11 mouse cellular contexts compared by ENCODE assay signal in the genomic region with DNA sequence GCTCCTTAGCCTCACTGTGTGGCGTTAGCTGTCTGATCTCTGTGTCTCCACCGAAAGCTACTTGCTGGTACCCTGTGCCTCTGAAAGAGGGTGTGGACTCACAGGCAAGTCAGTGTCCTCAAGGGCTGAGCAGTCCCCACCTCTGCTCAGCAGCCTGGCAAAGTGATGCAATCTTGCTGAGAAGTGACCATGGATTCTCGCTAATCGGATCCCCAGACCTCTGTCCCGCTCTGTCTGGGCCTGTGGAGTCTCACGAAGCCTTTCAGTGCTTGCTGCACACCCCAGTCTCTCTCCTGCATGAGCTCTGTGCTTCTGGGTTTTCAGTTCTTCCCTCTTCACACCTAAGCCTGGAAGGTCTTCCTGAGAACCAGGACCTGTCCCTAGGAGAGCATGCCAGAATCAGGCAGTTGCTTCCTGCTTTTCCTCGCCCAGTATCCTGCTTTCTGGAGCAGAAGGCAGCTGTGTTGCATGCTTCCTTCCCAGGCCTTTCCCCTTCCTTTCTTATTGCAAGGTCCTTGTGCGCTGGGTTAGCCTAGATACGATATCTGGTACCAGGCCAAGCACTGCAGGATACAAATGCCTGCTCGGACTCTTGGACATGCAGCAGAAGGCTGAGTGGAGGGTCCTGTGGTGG. TPM values are rescaled to one million over a fixed set of nuclear protein-coding genes. Genes with fewer than 3 reads are reported as not detected.
DNase-seq lines count a peak whose midpoint lies in the region; ATAC-seq and TF ChIP-seq lines count a peak whose summit lies in the region.
"Had no signal": no experiment of that assay in that cellular context is flagged by ENCODE, and none has a peak within 500 bp of the region (broad histone marks: within the 10 kb centered on the region; RNA-seq: fewer than 3 reads in every experiment).

No protein-coding gene starts in this region.

- no peak for TF ChIP-seq CTCF in midbrain, postnatal 0 days (IDR thresholded peaks at IDR 0.05)

- WGBS in intestine, embryonic 16.5 days: 83% methylated on average over 10 of the region's 10 CpGs
- WGBS in intestine, embryonic 15.5 days: 73% methylated on average over 10 of the region's 10 CpGs
- WGBS in midbrain, embryonic 12.5 days: 84% methylated on average over 10 of the region's 10 CpGs
- 64% methylated on average over 10 of the region's 10 CpGs for WGBS in midbrain, postnatal 0 days
- WGBS in limb, embryonic 13.5 days: 85% methylated on average over 10 of the region's 10 CpGs

- H3K27ac ChIP-seq in intestine, embryonic 16.5 days (ENCODE audit: low read length): peak overlapping the region; percentile 35; the same call in 1 of the 2 replicates
- H3K27ac ChIP-seq in intestine, embryonic 15.5 days: no peak overlapping the region
- peak overlapping the region; percentile 42 for H3K27ac ChIP-seq in midbrain, embryonic 12.5 days (replicated peaks)
- no peak overlapping the region for H3K27ac ChIP-seq in midbrain, postnatal 0 days (ENCODE audit: low read depth, low read length)
- peak overlapping the region; percentile 10; the same call in 1 of the 2 replicates for H3K27ac ChIP-seq in limb, embryonic 13.5 days

- peaks cover 59% of the 10 kb centered on the region for H3K4me1 ChIP-seq in intestine, embryonic 16.5 days (ENCODE audit: control insufficient read depth, insufficient read depth, low read length)
- H3K4me1 ChIP-seq in intestine, embryonic 15.5 days (replicated peaks): peaks cover 63% of the 10 kb centered on the region
- H3K4me1 ChIP-seq in midbrain, embryonic 12.5 days: peaks cover 83% of the 10 kb centered on the region
- peaks cover 10% of the 10 kb centered on the region; the same call in 1 of the 2 replicates for H3K4me1 ChIP-seq in midbrain, postnatal 0 days (ENCODE audit: insufficient read depth, low read length)
- peaks cover 82% of the 10 kb centered on the region for H3K4me1 ChIP-seq in limb, embryonic 13.5 days

- H3K27me3 ChIP-seq in intestine, embryonic 16.5 days (replicated peaks; ENCODE audit: control insufficient read depth, insufficient read depth, low read length): no peaks in the 10 kb centered on the region
- H3K27me3 ChIP-seq in intestine, embryonic 15.5 days (replicated peaks): no peaks in the 10 kb centered on the region
- H3K27me3 ChIP-seq in midbrain, embryonic 12.5 days: no peaks in the 10 kb centered on the region
- H3K27me3 ChIP-seq in midbrain, postnatal 0 days (ENCODE audit: insufficient read depth, low read length): no peaks in the 10 kb centered on the region
- no peaks in the 10 kb centered on the region for H3K27me3 ChIP-seq in limb, embryonic 13.5 days

- H3K9me3 ChIP-seq in intestine, embryonic 16.5 days (ENCODE audit: control insufficient read depth, low read length): no peaks in the 10 kb centered on the region
- no peaks in the 10 kb centered on the region for H3K9me3 ChIP-seq in intestine, embryonic 15.5 days
- H3K9me3 ChIP-seq in midbrain, embryonic 12.5 days: no peaks in the 10 kb centered on the region
- H3K9me3 ChIP-seq in midbrain, postnatal 0 days (ENCODE audit: low read length): no peaks in the 10 kb centered on the region
- no peaks in the 10 kb centered on the region for H3K9me3 ChIP-seq in limb, embryonic 13.5 days

- ATAC-seq in intestine, embryonic 16.5 days: no peak
- no peak for ATAC-seq in intestine, embryonic 15.5 days
- ATAC-seq in midbrain, embryonic 12.5 days (ENCODE audit: low FRiP score, low read depth): no peak
- ATAC-seq in midbrain, postnatal 0 days (ENCODE audit: low FRiP score): no peak
- no peak for ATAC-seq in limb, embryonic 13.5 days (ENCODE audit: low FRiP score, low read depth)

- H3K4me3 ChIP-seq in intestine, embryonic 16.5 days (ENCODE audit: low read length): no peak overlapping the region
- H3K4me3 ChIP-seq in intestine, embryonic 15.5 days (replicated peaks): no peak overlapping the region
- H3K4me3 ChIP-seq in midbrain, embryonic 12.5 days: no peak overlapping the region
- H3K4me3 ChIP-seq in midbrain, postnatal 0 days (ENCODE audit: low read depth, low read length): no peak overlapping the region
- H3K4me3 ChIP-seq in limb, embryonic 13.5 days: no peak overlapping the region

- H3K4me2 ChIP-seq in intestine, embryonic 16.5 days (ENCODE audit: low read depth, low read length): no peak overlapping the region
- H3K4me2 ChIP-seq in intestine, embryonic 15.5 days (replicated peaks): no peak overlapping the region
- no peak overlapping the region for H3K4me2 ChIP-seq in midbrain, embryonic 12.5 days (replicated peaks)
- H3K4me2 ChIP-seq in midbrain, postnatal 0 days (ENCODE audit: low read depth, low read length, poor library complexity, severe bottlenecking): no peak overlapping the region
- H3K4me2 ChIP-seq in limb, embryonic 13.5 days (replicated peaks): no peak overlapping the region

- DNase-seq in cerebellum, postnatal 10 days: peak; percentile 47 to 51
- no peak for DNase-seq in cerebellum, adult 9-10 months
- DNase-seq in midbrain, postnatal 0 days (ENCODE audit: low spot score): no peak
- no peak for DNase-seq in layer of hippocampus, postnatal 10 days (ENCODE audit: low spot score in 2 of 2)
- DNase-seq: kidney, postnatal 36 days; lung, postnatal 14 days; right cerebral cortex, adult 18-20 months had no signal

- peak overlapping the region; percentile 11; the same call in 1 of the 2 replicates for H3K9ac ChIP-seq in intestine, embryonic 16.5 days (ENCODE audit: low read depth, low read length)
- H3K9ac ChIP-seq in intestine, embryonic 15.5 days: no peak overlapping the region
- peak overlapping the region; percentile 24; the same call in 1 of the 2 replicates for H3K9ac ChIP-seq in midbrain, embryonic 12.5 days (replicated peaks)
- H3K9ac ChIP-seq in midbrain, postnatal 0 days (replicated peaks; ENCODE audit: low read length, poor library complexity, severe bottlenecking): no peak overlapping the region
- 0 out of 2 replicates have a peak overlapping the region, but pooled peaks have one; percentile 31 for H3K9ac ChIP-seq in limb, embryonic 13.5 days

- no peaks in the 10 kb centered on the region for H3K36me3 ChIP-seq in intestine, embryonic 16.5 days (ENCODE audit: control insufficient read depth, insufficient read depth, low read length)
- H3K36me3 ChIP-seq in intestine, embryonic 15.5 days: no peaks in the 10 kb centered on the region
- H3K36me3 ChIP-seq in midbrain, embryonic 12.5 days: no peaks in the 10 kb centered on the region
- H3K36me3 ChIP-seq in midbrain, postnatal 0 days (ENCODE audit: insufficient read depth, low read length): no peaks in the 10 kb centered on the region
- H3K36me3 ChIP-seq in limb, embryonic 13.5 days: no peaks in the 10 kb centered on the region; the same call in none of the 2 replicates

RNA-seq across cellular contexts. Expression of a gene that starts 15.5 kb away (rescaled TPM):
- 4.9 and 5.7 TPM in 2 replicates for polyA plus RNA-seq in intestine, embryonic 16.5 days (2015; fragmentation: Nextera tagmentation; extraction: Ambion mirVana)
- 5.8 and 7.1 TPM in 2 replicates for polyA plus RNA-seq in intestine, embryonic 15.5 days (2015; fragmentation: Nextera tagmentation; extraction: Ambion mirVana)
- polyA plus RNA-seq in midbrain, embryonic 12.5 days (2016; fragmentation: Nextera tagmentation; extraction: Ambion mirVana): 25.1 and 26.1 TPM in 2 replicates
- total RNA-seq in midbrain, postnatal 0 days (2014; rRNA removed): 39.9 and 49.8 TPM in 2 replicates
- 5.9 and 9.5 TPM in 2 replicates for polyA plus RNA-seq in midbrain, postnatal 0 days (2015; fragmentation: Nextera tagmentation; extraction: Ambion mirVana)
- 12.7 and 13.8 TPM in 2 replicates for polyA plus RNA-seq in limb, embryonic 13.5 days (2015; fragmentation: Nextera tagmentation; extraction: Ambion mirVana)
- total RNA-seq in layer of hippocampus, postnatal 10 days (2021): 10 to 100 TPM; 21.9 to 26.0 TPM

Comparison
In these comparisons a context has a peak if more than half of its experiments do, and no peak if none do; other contexts are left out.
1. DNase-seq: peak in cerebellum, postnatal 10 days (2 of 2); none in cerebellum, adult 9-10 months (single experiment), midbrain, postnatal 0 days (single experiment) and layer of hippocampus, postnatal 10 days (0 of 2).
2. H3K27ac ChIP-seq: peak in intestine, embryonic 16.5 days (single experiment), midbrain, embryonic 12.5 days (single experiment) and limb, embryonic 13.5 days (single experiment); none in intestine, embryonic 15.5 days (single experiment) and midbrain, postnatal 0 days (single experiment).
3. H3K9ac ChIP-seq: peak in intestine, embryonic 16.5 days (single experiment), midbrain, embryonic 12.5 days (single experiment) and limb, embryonic 13.5 days (single experiment); none in intestine, embryonic 15.5 days (single experiment) and midbrain, postnatal 0 days (single experiment).